Mouse (Mus musculus): ENCODE measurements at regions not wholly inside any gene's neighbourhood (a gene's known extent, or its start where the extent isn't known, plus 50 kb on each side); places are given as distances from the start of the nearest gene placed in this dataset.

- no peaks in the 10 kb centered on the region for H3K9me3 ChIP-seq (replicated peaks; ENCODE audit: insufficient read depth, low read length)
- H3K36me3 ChIP-seq (ENCODE audit: control insufficient read depth in 1 of 2, insufficient read depth in 2 of 2, low read length in 2 of 2) = no peaks in the 10 kb centered on the region
- H3K79me2 ChIP-seq (ENCODE audit: control insufficient read depth, insufficient read depth, low read length, poor library complexity) = no peaks in the 10 kb centered on the region
- DNase-seq (ENCODE audit: low read depth, low spot score) = no peak
- TF ChIP-seq SMC3 (IDR thresholded peaks at IDR 0.05; ENCODE audit: low read depth, low read length) (no peak), ETS1 (IDR thresholded peaks at IDR 0.05; ENCODE audit: low read depth, low read length) (no peak), MXI1 (IDR thresholded peaks at IDR 0.05; ENCODE audit: low read depth, low read length) (no peak), MYB (IDR thresholded peaks at IDR 0.05; ENCODE audit: low read depth, low read length) (no peak), CHD1 (IDR thresholded peaks at IDR 0.05; ENCODE audit: low read depth, low read length) (no peak)
- no peak overlapping the region for H3K27ac ChIP-seq (ENCODE audit: control insufficient read depth, low read depth, low read length)
- H3K9ac ChIP-seq (ENCODE audit: control insufficient read depth, low read depth, low read length, poor library complexity, severe bottlenecking) = no peak overlapping the region
- no peak overlapping the region for H3K4me3 ChIP-seq (ENCODE audit: control insufficient read depth in 1 of 2, insufficient read depth in 1 of 2, low read depth in 2 of 2, low read length in 2 of 2)
- H3K27me3 ChIP-seq (ENCODE audit: control insufficient read depth in 1 of 2, insufficient read depth in 2 of 2, low read length in 2 of 2) = no peaks in the 10 kb centered on the region
- no peaks in the 10 kb centered on the region for H3K4me1 ChIP-seq (ENCODE audit: control insufficient read depth in 1 of 2, insufficient read depth in 2 of 2, low read length in 2 of 2)
Observed at GRCm38 (mm10) chr12:9847034-9847433, 277.1 kb downstream of the Osr1 start.

- no peak for DNase-seq (ENCODE audit: low read depth, low spot score)
- Histone ChIP-seq H3K4me1 (ENCODE audit: control insufficient read depth in 1 of 2, insufficient read depth in 2 of 2, low read length in 2 of 2) (no peaks in the 10 kb centered on the region), H3K27ac (ENCODE audit: control insufficient read depth, low read depth, low read length) (no peak overlapping the region), H3K79me2 (ENCODE audit: control insufficient read depth, insufficient read depth, low read length, poor library complexity) (no peaks in the 10 kb centered on the region), H3K9me3 (replicated peaks; ENCODE audit: insufficient read depth, low read length) (no peaks in the 10 kb centered on the region), H3K27me3 (ENCODE audit: control insufficient read depth in 1 of 2, insufficient read depth in 2 of 2, low read length in 2 of 2) (no peaks in the 10 kb centered on the region), H3K4me3 (ENCODE audit: control insufficient read depth in 1 of 2, insufficient read depth in 1 of 2, low read depth in 2 of 2, low read length in 2 of 2) (no peak overlapping the region), H3K9ac (ENCODE audit: control insufficient read depth, low read depth, low read length, poor library complexity, severe bottlenecking) (no peak overlapping the region), H3K36me3 (ENCODE audit: control insufficient read depth in 1 of 2, insufficient read depth in 2 of 2, low read length in 2 of 2) (no peaks in the 10 kb centered on the region)
- TF ChIP-seq E2F4 (IDR thresholded peaks at IDR 0.05; ENCODE audit: borderline replicate concordance, low read depth, low read length) (no peak), TBP (IDR thresholded peaks at IDR 0.05; ENCODE audit: low read depth, low read length) (no peak), SIN3A (IDR thresholded peaks at IDR 0.05; ENCODE audit: low read length) (no peak), ETS1 (IDR thresholded peaks at IDR 0.05; ENCODE audit: low read depth, low read length) (no peak), USF2 (IDR thresholded peaks at IDR 0.05; ENCODE audit: borderline replicate concordance in 1 of 2, insufficient read depth in 1 of 2, low read depth in 1 of 2, low read length in 2 of 2) (no peak), RCOR1 (IDR thresholded peaks at IDR 0.05; ENCODE audit: low read depth, low read length) (no peak), NELFE (IDR thresholded peaks at IDR 0.05; ENCODE audit: low read depth, low read length) (no peak), BHLHE40 (IDR thresholded peaks at IDR 0.05; ENCODE audit: borderline replicate concordance, low read depth, low read length) (no peak), ZMIZ1 (IDR thresholded peaks at IDR 0.05; ENCODE audit: low read depth, low read length) (no peak), MYC (IDR thresholded peaks at IDR 0.05; ENCODE audit: low read depth, low read length) (no peak), TCF12 (IDR thresholded peaks at IDR 0.05; ENCODE audit: low read depth, low read length) (no peak), POLR2A (IDR thresholded peaks at IDR 0.05; ENCODE audit: control insufficient read depth in 1 of 2, insufficient read depth in 1 of 2, low read depth in 1 of 2, low read length in 2 of 2, poor library complexity in 1 of 2) (no peak)
Observed at GRCm38 (mm10) chr12:9847465-9848205, 277.7 kb downstream of the Osr1 start.

Measured in MEL (cell line).